Mouse (Mus musculus) kidney, embryonic 16.5 days (tissue): ENCODE measurements at regions not wholly inside any gene's neighbourhood (a gene's known extent, or its start where the extent isn't known, plus 50 kb on each side); places are given as distances from the start of the nearest gene placed in this dataset.

Experiments used
- ATAC-seq: fragments of 200-750 bp; cut with Nextera tagmentation; 2 replicates; pipeline ENCODE4 v1.8.0; 2017; ENCODE audit warnings: moderate TSS enrichment; ENCODE audit not compliant: low FRiP score, low TSS enrichment
- H3K27ac ChIP-seq: fragments of 300-500 bp; sonication (generic); 2 replicates; pipeline ENCODE4 v1.5.1; 2014; ENCODE audit warnings: low read length
- H3K27me3 ChIP-seq: fragments of 300-500 bp; sonication (generic); 2 replicates; pipeline ENCODE4 v1.6.1; 2014; ENCODE audit warnings: low read length, control low read depth, mixed read lengths; ENCODE audit not compliant: insufficient read depth
- H3K36me3 ChIP-seq: fragments of 300-500 bp; sonication (generic); 2 replicates; pipeline ENCODE4 v1.6.1; 2014; ENCODE audit warnings: low read length, control low read depth, mixed read lengths; ENCODE audit not compliant: insufficient read depth
- H3K4me1 ChIP-seq: fragments of 300-500 bp; sonication (generic); 2 replicates; pipeline ENCODE4 v1.6.1; 2014; ENCODE audit warnings: low read length, control low read depth, mixed read lengths; ENCODE audit not compliant: insufficient read depth
- H3K4me2 ChIP-seq: fragments of 300-500 bp; sonication (generic); replicated peaks from 2 replicates; pipeline ENCODE4 v1.6.1; 2014; ENCODE audit warnings: low read depth, low read length
- H3K4me3 ChIP-seq: fragments of 300-500 bp; sonication (generic); 2 replicates; pipeline ENCODE4 v1.5.1; 2014; ENCODE audit warnings: mild to moderate bottlenecking, low read length
- H3K9ac ChIP-seq: fragments of 300-500 bp; sonication (generic); replicated peaks from 2 replicates; pipeline ENCODE4 v1.6.1; 2014; ENCODE audit warnings: low read length
- H3K9me3 ChIP-seq: fragments of 300-500 bp; sonication (generic); 2 replicates; pipeline ENCODE4 v1.6.1; 2016; ENCODE audit warnings: low read length, control low read depth
- WGBS: fragments of 180-500 bp; shearing (Covaris S2); extraction: QIAGEN DNeasy Blood & Tissue Kit; methylation state at CpG from one replicate; pipeline ENCODE4 v1.1.7; 2014; 5-methylcytosine and 5-hydroxymethylcytosine counted together

DNA sequence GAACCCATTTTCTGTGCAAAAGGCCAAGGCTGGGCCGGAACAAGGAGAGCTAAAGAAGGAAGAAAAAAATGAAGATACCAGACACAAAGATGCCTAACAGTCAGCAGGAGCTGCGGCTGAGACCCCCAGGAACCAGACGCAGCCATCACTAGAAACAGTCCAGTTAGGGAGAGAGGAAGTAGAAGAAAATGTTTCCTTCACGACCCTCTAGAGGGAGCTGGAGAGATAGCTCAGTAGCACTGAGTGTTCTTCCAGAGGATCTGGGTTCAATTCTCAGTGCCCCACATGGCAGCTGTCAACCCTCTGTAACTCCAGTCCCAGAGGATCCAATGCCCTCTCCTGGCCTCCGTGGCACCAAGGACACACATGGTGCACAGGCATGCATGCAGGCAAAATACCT, 113.7 kb upstream of the Rpl38 start:
- no peak overlapping the region for H3K4me2 ChIP-seq
- H3K9ac ChIP-seq: no peak overlapping the region
- H3K36me3 ChIP-seq: no peaks in the 10 kb centered on the region
- ATAC-seq: no peak
- H3K4me1 ChIP-seq: peaks cover 3% of the 10 kb centered on the region; the same call in 1 of the 2 replicates
- H3K27ac ChIP-seq: no peak overlapping the region
- no peak overlapping the region for H3K4me3 ChIP-seq
- H3K9me3 ChIP-seq: no peaks in the 10 kb centered on the region
- H3K27me3 ChIP-seq: no peaks in the 10 kb centered on the region
- WGBS: 64% methylated on average over 5 of the region's 5 CpGs

GRCm38 (mm10) chr11:114553992-114554391, 114.3 kb upstream of the Rpl38 start:
- no peaks in the 10 kb centered on the region for H3K9me3 ChIP-seq
- WGBS: 18% methylated on average over 13 of the region's 13 CpGs
- H3K9ac ChIP-seq: no peak overlapping the region
- no peak overlapping the region for H3K27ac ChIP-seq
- no peak overlapping the region for H3K4me2 ChIP-seq
- no peaks in the 10 kb centered on the region for H3K27me3 ChIP-seq
- ATAC-seq: no peak
- peaks cover 3% of the 10 kb centered on the region; the same call in 1 of the 2 replicates for H3K4me1 ChIP-seq
- no peak overlapping the region for H3K4me3 ChIP-seq
- no peaks in the 10 kb centered on the region for H3K36me3 ChIP-seq

DNA sequence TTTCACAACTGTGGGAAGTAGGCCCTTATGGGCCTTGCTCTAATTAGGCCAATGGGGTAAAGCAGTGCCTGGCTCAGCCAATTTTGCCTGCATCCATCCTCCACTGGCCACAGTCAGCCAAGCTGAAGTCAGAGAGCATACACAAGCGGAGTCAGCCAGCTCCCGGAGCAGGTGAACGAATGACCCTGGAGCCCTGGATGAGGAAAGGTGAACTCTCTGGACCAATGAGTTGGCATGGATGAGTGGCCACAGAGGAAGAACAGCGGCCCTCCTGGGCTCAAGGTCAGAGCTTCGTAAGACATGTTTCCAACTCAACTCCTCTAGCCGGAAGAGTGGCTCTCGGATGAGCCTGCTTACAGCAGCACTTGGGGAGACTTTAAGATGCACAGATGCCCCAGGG, 116.1 kb upstream of the Rpl38 start:
- H3K4me1 ChIP-seq: peaks cover 3% of the 10 kb centered on the region; the same call in 1 of the 2 replicates
- H3K9me3 ChIP-seq: no peaks in the 10 kb centered on the region
- H3K36me3 ChIP-seq: no peaks in the 10 kb centered on the region
- no peak overlapping the region for H3K27ac ChIP-seq
- no peak overlapping the region for H3K9ac ChIP-seq
- H3K27me3 ChIP-seq: no peaks in the 10 kb centered on the region
- 50% methylated on average over 7 of the region's 7 CpGs for WGBS
- no peak overlapping the region for H3K4me3 ChIP-seq
- 0 out of 2 replicates have a peak, but pooled peaks have one; percentile 18 for ATAC-seq
- H3K4me2 ChIP-seq: no peak overlapping the region

DNA sequence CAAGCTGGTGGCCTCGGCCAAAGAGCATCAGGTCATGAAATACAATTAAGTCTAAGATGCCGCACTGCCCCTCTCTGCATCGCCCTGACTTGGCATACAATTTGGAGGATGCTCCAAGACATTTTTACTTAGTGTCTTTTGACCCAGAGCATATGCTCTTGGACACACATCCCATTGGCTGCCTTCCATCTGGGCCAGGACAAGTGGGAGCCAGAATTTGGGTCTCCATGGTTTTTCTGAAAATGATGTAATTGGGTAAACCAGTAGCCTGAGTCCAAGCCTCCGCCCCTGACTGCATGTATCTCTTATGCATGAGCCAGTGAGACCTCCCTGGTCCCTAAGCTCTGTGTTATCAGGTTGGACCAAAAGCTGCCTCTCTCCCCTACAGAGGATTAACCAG, 117.1 kb upstream of the Rpl38 start:
- no peak for ATAC-seq

GRCm38 (mm10) chr11:114548658-114549057, 119.7 kb upstream of the Rpl38 start:
- Histone ChIP-seq H3K36me3 (no peaks in the 10 kb centered on the region), H3K4me3 (no peak overlapping the region), H3K4me2 (no peak overlapping the region), H3K9me3 (no peaks in the 10 kb centered on the region), H3K9ac (no peak overlapping the region), H3K27ac (no peak overlapping the region), H3K27me3 (no peaks in the 10 kb centered on the region), H3K4me1 (no peaks in the 10 kb centered on the region)
- ATAC-seq: no peak
- 73% methylated on average over 5 of the region's 5 CpGs for WGBS

More for the DNA sequence above, 117.1 kb upstream of the Rpl38 start:
- WGBS: 89% methylated on average over 4 of the region's 4 CpGs
- no peaks in the 10 kb centered on the region for H3K9me3 ChIP-seq
- no peak overlapping the region for H3K4me2 ChIP-seq
- no peak overlapping the region for H3K27ac ChIP-seq
- H3K4me1 ChIP-seq: peaks cover 3% of the 10 kb centered on the region; the same call in 1 of the 2 replicates
- no peaks in the 10 kb centered on the region for H3K27me3 ChIP-seq
- H3K36me3 ChIP-seq: no peaks in the 10 kb centered on the region
- H3K9ac ChIP-seq: no peak overlapping the region
- no peak overlapping the region for H3K4me3 ChIP-seq

- Histone ChIP-seq H3K9ac (no peak overlapping the region), H3K9me3 (peaks cover 8% of the 10 kb centered on the region; the same call in 1 of the 2 replicates), H3K4me3 (no peak overlapping the region), H3K4me1 (no peaks in the 10 kb centered on the region), H3K4me2 (no peak overlapping the region), H3K27ac (no peak overlapping the region), H3K27me3 (no peaks in the 10 kb centered on the region), H3K36me3 (no peaks in the 10 kb centered on the region)
- no peak for ATAC-seq
- WGBS: 50% methylated on average over 3 of the region's 3 CpGs
These were observed 124.1 kb upstream of the Rpl38 start for GRCm38 (mm10) chr11:114544212-114544611.

DNA sequence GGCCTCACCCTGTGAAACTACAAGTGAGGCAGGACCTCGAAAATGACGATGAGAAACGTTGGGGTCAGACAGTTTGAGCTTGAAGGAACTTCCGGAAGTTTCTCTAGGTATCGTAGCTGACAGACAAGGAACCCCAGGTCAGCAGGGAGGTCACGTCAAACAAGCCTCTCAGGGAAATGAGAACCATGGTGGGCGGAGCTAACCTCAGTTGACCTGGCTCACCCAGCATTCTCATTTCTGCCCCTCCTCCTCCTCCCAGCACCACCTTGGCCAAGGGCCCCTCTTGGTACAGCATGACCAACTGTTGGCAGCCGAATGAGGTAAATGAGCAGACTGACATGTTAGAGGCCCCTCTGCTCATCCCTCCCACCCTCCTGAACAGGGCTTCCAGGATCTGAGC, 126.2 kb upstream of the Rpl38 start:
- H3K9me3 ChIP-seq: peaks cover 8% of the 10 kb centered on the region; the same call in 1 of the 2 replicates
- H3K9ac ChIP-seq: no peak overlapping the region
- ATAC-seq: no peak
- no peak overlapping the region for H3K4me2 ChIP-seq
- H3K27me3 ChIP-seq: no peaks in the 10 kb centered on the region
- 74% methylated on average over 8 of the region's 8 CpGs for WGBS
- H3K4me1 ChIP-seq: no peaks in the 10 kb centered on the region
- no peaks in the 10 kb centered on the region for H3K36me3 ChIP-seq
- H3K4me3 ChIP-seq: no peak overlapping the region
- no peak overlapping the region for H3K27ac ChIP-seq

DNA sequence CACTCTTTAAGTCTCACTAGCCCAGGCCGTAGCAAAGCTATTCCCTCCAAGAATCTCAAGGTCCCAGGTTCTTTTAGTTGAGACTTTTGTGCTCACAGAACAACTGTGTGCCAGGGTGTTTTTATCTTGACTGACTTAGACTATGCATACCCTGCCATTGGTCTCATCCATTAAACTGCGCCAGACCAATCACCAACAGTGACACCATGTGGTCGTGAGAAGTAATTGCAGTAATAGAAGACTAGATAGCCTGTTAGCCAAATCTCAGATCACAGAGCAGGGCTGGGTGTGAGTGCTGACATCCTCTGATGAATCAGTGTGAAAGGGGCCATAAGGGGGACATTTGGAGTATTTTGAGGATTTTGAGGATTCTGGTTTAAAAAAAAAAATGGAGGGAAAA, 127.8 kb upstream of the Rpl38 start:
- peaks cover 8% of the 10 kb centered on the region; the same call in 1 of the 2 replicates for H3K9me3 ChIP-seq
- ATAC-seq: no peak
- H3K4me2 ChIP-seq: no peak overlapping the region
- WGBS: 76% methylated on average over 3 of the region's 3 CpGs
- H3K4me3 ChIP-seq: no peak overlapping the region
- no peaks in the 10 kb centered on the region for H3K27me3 ChIP-seq
- H3K9ac ChIP-seq: no peak overlapping the region
- H3K36me3 ChIP-seq: no peaks in the 10 kb centered on the region
- H3K4me1 ChIP-seq: no peaks in the 10 kb centered on the region
- no peak overlapping the region for H3K27ac ChIP-seq

- H3K4me2 ChIP-seq: no peak overlapping the region
- no peak overlapping the region for H3K4me3 ChIP-seq
- WGBS: 27% methylated on average over 11 of the region's 13 CpGs
- H3K4me1 ChIP-seq: no peaks in the 10 kb centered on the region
- no peaks in the 10 kb centered on the region for H3K36me3 ChIP-seq
- ATAC-seq: no peak
- peaks cover 8% of the 10 kb centered on the region; the same call in 1 of the 2 replicates for H3K9me3 ChIP-seq
- H3K27ac ChIP-seq: no peak overlapping the region
- H3K27me3 ChIP-seq: no peaks in the 10 kb centered on the region
- no peak overlapping the region for H3K9ac ChIP-seq
These were observed 131.5 kb upstream of the Rpl38 start for GRCm38 (mm10) chr11:114536616-114537493.

- no peak overlapping the region for H3K27ac ChIP-seq
- peaks cover 5% of the 10 kb centered on the region; the same call in 1 of the 2 replicates for H3K9me3 ChIP-seq
- H3K4me1 ChIP-seq: no peaks in the 10 kb centered on the region
- no peak overlapping the region for H3K4me3 ChIP-seq
- H3K9ac ChIP-seq: no peak overlapping the region
- no peak for ATAC-seq
- H3K4me2 ChIP-seq: no peak overlapping the region
- no peaks in the 10 kb centered on the region for H3K36me3 ChIP-seq
- no peaks in the 10 kb centered on the region for H3K27me3 ChIP-seq
- WGBS: 92% methylated on average over 9 of the region's 9 CpGs
These were observed 132.4 kb upstream of the Rpl38 start for GRCm38 (mm10) chr11:114535900-114536299.
